Mouse (Mus musculus) T-cell, adult 66 days (primary cell): ENCODE measurements around the gene Clic1. TPM values are rescaled to one million over a fixed set of nuclear protein-coding genes. Genes with fewer than 3 reads are reported as not detected.

Experiments used
- total RNA-seq, 2 experiments: library from RNA; stranded (reverse); gene quantifications; 3 replicates in 1 of 2; 4 replicates in 1 of 2; pipeline ENCODE4 v1.2.4; 2023

Clic1 gene
- total RNA-seq = 100 to 1,000 TPM; 161 to 180 TPM

DNA sequence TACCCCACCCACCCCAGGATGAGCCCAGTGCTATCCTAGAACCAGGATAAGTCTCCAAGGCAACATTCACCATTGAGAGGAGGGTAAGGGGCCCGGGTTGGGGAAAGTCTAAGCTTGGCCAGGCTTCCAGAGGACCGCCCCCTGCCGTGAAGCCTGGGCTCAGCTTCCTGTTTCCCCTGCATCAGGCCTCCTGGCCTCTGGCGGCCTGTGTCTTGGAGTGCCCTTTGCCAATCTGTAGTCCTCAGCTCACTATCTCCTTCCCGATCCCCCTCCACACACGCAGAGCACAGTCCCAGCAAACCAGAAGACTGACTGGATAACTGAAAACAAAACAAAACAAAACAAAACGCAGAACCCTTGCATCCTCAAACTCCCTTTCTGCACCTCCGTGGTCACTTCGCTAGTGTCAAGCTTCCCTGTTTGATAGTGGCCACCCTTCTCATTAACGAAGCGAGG is at the start of gene Clic1:
Gene Clic1, plus strand, starts transcription at position 406 of the 456 bp plus-strand sequence.

DNA sequence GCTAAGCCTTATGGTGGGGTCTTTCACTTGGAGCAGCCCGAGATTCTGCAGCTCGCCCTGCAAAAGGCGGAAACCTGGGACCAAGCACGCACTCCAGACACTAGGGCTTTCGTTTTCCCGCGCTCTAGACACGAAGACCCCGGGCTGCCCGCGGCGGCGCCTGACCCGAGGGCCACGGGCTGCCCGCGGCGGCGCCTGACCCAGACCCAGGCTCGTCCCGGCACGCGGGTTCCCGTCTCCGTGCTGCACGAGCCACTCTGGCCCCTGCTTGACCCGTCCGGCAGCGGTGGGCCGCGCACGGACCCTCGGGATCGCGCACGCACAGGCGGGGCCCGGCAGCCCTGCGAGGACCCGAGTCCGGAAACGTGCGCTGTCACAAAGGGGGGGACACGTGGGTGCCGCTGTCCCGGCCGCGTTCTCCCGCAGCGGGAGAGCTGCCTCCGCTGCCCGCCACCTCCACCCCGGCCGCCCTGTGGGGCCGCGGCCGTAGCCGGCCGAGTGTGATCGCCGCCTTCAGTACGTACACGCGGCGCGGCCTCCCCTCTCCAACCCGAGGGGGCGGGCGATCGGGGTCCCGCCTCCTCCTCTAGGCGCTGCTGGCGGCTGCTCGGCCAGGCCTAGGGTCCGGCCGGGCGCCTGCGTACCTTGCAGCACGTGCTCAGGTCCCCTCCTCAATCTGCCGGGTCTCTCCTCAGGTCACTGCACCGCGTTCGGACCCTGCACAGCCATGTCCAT is 48.9 kb upstream of the Clic1 start, which contains the start of gene Vars:
Gene Vars, plus strand, starts transcription at position 271 of the 735 bp plus-strand sequence.

DNA sequence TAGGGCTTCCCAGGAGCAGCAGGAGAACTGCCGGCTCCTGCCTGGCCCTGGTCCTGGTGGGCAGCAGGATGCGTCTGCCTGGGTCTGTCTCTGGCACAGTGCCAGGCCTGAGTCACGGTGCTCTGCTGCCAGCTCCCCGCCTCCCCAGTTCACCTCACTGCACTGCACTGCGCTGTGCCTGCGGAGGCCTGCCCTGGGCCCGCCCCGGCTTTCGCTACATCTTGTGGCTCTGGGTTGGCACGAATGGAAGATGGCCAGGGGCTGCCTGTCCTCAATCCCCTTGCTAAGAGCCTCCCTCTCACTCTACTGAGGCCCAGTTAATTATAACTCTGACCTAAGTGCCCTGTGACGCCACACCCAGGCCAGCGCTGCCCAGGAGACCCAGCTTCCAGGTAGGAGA is 33.4 kb upstream of the Clic1 start, which contains the start of gene Vwa7:
Gene Vwa7, plus strand, starts transcription at position 204 of the 400 bp plus-strand sequence.

DNA sequence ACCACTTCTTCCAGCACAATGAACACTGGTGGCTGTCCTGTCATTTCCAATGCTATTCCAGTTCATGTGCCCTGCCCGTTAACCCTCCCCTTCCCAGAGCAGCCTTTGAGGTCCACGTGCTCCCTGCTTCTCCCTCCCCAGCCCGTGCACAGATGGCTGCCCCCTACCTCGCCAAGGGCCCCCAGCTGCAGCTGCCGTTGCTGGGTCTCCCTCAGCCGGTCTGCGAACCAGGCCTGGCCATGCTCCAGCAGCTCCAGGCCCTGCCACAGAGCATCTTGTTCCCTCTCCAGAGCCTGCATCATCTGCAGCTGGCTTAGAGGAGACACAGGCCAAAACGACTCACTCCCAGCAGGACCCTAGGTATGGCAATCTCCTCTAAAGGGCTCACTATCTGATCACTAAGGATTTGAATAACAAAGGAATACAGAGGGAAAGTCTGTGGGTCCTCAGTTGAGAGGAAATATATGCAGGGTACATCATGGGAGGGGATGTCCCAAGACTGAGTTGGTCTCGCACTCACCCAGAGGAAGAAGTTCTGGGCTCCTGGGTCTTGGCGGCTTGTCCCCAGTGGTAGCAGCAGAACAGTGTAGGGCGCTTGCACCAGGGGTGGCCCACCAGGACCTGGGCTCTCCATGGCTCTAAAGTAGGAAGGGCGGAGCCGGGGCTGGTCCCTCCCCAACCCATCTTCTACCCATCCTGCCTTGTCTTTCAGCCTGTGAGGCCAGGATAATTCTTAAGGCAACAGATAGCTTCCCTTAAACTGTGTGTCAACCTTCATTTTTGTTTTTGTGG is 22.3 kb upstream of the Clic1 start, which contains the start of gene Sapcd1:
Gene Sapcd1, minus strand, starts transcription at position 740 of the 792 bp plus-strand sequence.

DNA sequence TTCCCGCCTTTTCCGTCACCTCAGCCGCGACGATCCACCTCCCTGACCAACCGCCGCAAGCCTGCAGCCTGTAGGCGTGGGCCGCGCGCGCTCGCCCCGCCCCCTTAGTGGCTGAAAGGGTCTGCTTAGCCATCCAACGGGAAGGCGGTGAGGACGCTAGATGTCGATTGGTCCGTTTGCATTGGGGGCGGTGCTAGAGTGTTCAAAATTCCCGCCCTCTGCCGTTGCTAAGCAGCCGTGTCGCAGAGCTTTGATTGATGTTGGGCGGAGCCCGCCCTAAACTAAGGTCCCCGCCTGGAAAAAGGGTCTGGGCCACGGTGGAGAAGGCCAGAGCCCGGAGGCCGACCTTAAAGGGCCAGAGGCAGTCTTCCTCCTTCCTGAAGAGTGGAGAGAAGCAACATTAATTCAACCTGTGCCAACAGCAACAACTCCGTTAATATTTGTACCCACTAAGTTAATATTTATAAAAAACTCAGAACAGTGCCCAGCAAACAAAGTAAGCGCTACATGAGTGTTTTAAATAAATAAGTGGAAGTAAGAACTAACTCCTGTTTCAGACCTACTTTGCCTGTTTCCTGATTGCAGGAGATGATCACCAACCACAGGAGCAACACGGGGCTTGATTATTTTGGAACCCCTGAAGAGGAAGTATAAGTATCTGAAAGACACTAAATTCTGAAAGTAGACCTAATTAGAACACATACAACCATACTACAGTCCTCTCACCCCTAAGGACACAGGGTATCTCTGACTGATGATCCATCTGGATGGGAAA is 2.9 kb upstream of the Clic1 start, which contains the start of gene Msh5:
Gene Msh5, minus strand, starts transcription at position 65 of the 775 bp plus-strand sequence.

DNA sequence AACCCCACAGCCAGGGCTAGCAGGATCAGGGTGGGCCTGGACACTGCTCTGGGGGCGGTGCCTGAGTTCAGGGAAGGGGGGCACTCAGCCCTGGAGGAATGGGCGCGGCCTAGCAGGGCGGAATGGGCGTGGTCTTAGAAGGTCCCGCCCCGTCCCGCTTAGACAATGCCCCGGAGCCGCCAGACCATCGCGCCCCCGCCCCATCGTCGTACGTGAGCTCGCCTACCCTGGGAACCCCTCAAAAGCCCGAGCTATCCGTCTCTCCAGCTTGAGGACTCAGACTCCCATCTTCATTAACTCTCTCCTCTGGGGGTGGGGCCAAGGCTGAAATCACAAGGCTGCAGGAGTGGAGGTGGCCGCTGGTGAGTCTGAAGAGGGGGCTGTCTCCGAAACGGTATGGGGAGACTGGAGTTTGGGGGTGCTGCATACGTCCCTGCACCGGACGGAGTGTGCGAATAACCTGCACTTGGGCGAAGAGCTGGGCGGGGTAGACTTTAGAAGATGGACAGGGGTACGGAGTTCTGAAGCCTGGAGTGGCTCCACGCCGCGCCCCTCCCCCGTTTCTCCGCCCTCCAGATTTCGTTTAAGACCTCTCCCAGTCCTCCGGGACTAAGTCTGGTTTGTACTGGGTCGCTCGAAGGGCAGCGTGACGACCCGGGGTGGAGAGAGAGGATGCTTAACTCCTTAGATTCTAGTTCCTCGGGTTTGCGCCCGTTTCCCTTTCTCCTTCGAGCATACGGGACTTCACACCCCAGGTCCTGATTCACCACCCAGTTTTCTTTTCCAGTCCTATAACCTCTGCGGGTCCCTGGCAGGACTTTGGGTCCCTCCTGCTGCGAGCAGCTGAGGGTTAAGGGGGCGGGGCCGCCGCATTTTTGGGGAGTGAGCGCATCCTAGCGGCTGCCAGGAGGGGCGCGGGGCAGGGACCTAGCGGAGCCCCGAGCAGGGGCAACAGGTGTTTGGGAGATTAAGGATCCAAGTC is 9.4 kb downstream of the Clic1 start, which contains the start of gene Ddah2:
Gene Ddah2, plus strand, starts transcription at position 125 of the 982 bp plus-strand sequence.

DNA sequence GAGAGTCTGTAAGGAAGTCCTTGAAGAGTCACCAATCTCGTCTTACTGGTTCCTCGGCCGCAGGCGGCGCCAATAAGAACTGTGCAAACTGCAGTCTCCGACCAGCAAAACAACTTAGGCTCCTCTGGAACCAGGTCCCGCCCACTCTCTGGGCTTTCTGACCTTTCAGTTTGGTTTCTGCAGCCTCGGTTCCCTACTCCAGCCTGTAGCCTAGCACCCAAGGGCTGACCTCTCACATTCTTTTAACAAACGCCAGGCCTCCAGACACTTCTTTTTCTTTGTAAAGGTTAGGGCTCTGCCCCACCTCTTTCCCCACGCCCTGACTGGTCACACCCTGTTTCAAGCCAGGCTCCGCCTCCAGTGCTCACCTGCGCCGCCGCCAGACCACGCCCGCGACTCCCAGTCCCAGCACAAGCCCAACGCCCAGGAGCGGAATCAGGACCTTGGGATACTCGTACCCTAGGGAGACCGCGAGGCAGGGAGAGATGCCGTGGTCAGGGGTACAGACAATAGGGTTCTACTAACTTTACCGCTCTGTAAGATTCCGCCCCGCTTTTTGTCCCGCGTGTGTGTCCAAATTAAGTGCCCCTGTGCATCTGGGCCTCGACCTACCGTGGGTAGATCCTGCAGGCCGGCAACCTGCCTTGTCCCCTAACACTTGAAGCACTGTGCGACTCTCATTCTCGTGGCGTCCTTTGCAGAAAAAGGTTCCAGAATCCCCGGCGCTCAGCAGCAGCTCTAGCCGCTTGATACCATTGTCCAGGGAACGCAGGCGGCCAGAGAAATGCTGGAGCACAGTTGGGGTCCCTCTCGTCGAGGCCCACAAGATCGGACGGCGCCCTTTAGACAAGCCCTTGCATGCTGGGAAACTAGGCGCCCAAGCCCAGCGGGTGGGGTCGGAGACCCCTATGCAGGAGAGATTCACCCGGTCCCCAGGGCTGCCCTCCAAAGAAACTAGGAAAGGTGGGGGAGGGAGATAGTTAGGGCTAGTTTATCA is 15.5 kb downstream of the Clic1 start, which contains the start of gene Ly6g6c:
Gene Ly6g6c, plus strand, starts transcription at position 438 of the 997 bp plus-strand sequence.

DNA sequence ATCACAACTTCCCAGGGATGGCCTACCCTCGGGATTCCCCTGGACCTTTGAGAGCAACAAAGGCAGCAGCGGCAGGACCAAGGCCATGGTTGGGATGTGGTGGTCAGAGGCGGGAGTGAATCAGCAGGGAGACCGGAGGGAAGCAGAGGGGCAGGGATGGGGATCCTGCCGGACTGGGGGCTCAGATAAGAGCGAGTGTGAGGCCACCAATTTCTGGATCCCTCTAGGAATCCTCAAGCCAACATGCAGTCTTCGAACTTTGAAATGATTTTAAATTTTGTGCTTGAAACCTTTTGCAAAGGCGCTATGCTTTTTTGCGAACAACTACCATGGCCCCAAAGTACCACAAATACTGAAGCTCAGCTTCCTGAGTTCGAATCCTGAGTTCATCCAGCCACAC is 16.3 kb downstream of the Clic1 start, which contains the start of gene Mpig6b:
Gene Mpig6b, minus strand, starts transcription at position 101 of the 400 bp plus-strand sequence.

DNA sequence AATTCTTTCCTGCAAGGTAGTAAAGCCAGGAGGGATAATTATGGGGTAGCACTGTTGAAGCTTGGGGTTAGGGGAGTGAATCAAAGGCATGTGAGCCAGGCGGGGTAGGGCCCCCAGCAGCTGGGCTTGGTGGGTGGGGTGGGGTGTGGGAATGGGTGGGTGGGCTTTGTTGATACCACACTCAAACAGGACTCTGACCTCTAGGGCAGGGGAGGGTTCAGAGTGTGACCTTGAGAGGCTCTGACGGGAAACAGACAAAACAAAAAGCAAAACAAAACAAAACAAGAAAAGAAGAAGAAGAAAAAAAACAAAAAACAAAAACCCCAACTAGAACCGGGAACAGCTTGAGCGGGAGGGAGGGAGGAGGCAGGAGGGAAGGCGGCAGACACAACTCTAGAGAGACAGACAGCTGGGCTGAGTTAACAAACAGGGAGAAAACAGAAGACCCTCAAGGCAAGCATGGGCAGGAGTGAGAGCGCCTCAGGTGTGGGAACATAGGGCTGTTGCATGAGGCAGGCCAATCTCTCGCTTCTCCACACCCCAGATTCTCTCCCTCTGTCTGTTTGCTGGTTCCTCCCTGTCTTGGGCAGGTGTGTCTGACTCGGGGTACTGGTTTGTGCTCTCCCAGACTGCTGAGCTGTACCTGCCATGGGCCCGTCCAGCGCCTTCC is 26.9 kb downstream of the Clic1 start, which contains the start of gene Ly6g6e:
Gene Ly6g6e, plus strand, starts transcription at position 396 of the 670 bp plus-strand sequence.

DNA sequence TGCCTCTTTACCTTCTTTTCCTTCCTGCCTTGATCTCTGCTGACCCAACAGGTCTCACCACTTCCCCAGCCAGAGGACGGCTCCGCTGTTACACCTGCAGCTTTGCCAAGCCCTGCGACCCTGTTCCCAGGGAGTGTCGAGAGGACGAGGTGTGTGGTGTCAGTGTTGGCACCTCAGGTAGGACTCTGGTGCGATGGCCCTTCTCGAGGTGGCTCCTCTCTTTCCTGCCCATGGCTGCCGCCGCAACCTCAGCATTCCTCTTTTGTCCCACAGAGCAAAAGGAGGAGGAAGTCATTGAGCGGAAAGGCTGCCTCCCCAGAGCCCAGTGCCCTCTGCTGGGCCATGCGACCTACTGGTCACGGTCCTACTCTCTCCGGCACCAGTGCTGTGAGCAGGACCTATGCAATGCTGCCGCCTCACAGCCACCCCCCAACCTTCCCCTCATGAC is 28.0 kb downstream of the Clic1 start, which contains the start of gene Ly6g6d:
Gene Ly6g6d, minus strand, starts transcription at position 280 of the 448 bp plus-strand sequence.

DNA sequence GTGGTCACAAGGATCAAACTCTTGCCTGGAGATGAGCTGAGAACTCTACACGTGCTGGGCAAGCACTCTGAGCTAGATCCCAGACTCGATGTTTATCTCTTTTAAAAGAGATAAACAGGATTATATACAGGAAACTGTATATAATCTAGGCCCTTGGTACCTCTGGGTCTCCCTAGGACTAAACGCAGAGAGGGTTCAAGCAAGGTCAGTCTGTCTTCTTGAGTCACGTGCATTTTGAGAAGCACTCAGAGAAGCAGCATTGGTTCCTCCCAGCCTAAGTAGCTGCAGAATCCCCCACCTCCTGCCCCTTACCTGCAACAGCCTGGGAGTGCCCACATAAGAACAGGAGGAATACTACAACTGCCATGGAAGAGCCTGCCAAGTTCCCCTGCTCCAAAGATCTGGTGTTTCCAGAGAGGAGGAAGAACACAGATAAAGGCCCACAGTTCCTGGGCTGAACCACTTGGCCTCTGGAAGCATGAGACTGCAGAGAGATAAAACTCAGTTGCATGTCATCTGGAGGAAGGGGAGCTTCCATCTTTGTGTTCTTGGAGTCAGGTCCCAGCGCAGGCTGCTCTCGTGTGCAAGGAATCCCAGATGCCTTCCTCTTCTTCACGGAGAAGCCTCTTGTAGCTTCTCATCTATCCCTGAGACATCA is 35.6 kb downstream of the Clic1 start, which contains the start of gene Ly6g6f:
Gene Ly6g6f, minus strand, starts transcription at position 403 of the 658 bp plus-strand sequence.

DNA sequence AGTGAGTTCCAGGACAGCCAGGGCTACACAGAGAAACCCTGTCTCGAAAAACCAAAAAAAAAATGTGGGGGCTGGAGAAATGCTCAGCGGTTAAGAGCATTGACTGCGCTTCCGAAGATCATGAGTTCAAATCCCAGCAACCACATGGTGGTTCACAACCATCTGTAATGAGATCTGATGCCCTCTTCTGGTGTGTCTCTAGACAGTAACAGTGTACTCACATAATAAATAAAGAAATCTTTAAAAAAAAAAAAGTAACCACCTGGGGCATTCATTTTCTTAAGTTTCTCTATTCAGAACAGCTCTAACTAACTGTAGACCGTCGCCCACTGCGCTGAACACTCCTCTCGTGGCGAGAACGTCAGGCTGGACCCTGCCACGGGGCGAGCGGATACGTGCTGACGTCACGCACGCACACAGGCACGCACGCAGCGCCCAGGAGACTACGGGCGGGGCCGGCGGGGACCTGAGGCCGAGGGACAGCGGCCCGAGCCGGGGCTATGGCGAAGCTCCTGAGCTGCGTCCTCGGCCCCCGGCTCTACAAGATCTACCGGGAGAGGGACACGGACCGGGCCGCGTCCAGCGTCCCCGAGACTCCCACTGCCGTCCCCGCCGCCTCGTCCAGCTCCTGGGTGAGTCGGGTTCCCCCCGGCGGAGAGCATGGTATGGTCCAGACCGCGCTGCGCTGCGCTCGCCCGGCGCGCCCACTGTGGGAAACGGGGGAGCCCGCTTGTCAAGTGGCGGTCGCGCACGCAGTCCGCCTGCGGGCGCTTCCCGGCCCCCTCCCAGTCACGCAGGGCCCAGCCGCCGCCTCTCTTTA is 39.3 kb downstream of the Clic1 start, which contains the start of gene Abhd16a:
Gene Abhd16a, plus strand, starts transcription at position 439 of the 820 bp plus-strand sequence.

DNA sequence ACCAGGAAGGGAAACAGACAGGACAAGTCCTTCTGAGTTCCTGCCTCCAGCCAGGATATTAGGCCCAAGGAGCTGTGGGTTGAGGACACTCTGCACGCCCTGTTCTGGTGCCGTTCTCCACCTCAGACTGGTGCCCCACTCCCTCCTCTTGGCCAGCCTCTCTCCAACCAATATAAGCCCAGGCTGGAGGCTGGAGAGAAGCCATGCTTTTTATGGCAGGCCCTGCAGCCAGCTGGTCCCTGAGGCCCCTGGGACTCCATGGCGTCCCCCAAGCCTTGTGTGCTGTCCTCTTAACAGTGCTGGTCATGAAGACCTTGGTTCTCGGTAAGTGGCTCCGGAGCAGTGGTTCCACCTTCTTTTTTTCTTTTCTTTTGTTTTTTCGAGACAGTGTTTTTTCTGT is 58.3 kb downstream of the Clic1 start, which contains the start of gene Ly6g5c:
Gene Ly6g5c, plus strand, starts transcription at position 183 of the 400 bp plus-strand sequence.

